Mouse (Mus musculus): ENCODE results near the gene Actg1.
A peak's percentile ranks its signal among the peaks of the same experiment; 100 is the strongest.
"Not testable (repeated sequence)": the region's sequence is repeated elsewhere in the genome, so short reads cannot be mapped to it uniquely, and the experiment has no call there.

The Actg1 gene

GRCm38 (mm10) chr11:120360755-120361154 is 12.4 kb upstream of the Actg1 start:
- DNase-seq (ENCODE audit: low spot score in 2 of 2), result no peak

GRCm38 (mm10) chr11:120360062-120360461 is 11.7 kb upstream of the Actg1 start:
- no peak for DNase-seq (ENCODE audit: low spot score in 2 of 2)

- DNase-seq (ENCODE audit: low spot score in 2 of 2), result no peak
These were observed 11.0 kb upstream of the Actg1 start for GRCm38 (mm10) chr11:120359391-120359790.

- peak; percentile 71 to 85 for DNase-seq (ENCODE audit: low spot score in 2 of 2)
These were observed 9.6 kb upstream of the Actg1 start for GRCm38 (mm10) chr11:120357791-120358401.

- DNase-seq (ENCODE audit: low spot score in 2 of 2), result no peak
These were observed 8.6 kb upstream of the Actg1 start for GRCm38 (mm10) chr11:120356900-120357299.

GRCm38 (mm10) chr11:120356319-120356840 is 8.0 kb upstream of the Actg1 start:
- no peak for DNase-seq (ENCODE audit: low spot score in 2 of 2)

GRCm38 (mm10) chr11:120355277-120356039 is 7.1 kb upstream of the Actg1 start:
- DNase-seq (ENCODE audit: low spot score in 2 of 2), result no peak

GRCm38 (mm10) chr11:120354304-120355276 is 6.2 kb upstream of the Actg1 start:
- no peak for DNase-seq (ENCODE audit: low spot score in 2 of 2)

- DNase-seq (ENCODE audit: low spot score in 2 of 2), result no peak
These were observed 5.4 kb upstream of the Actg1 start for GRCm38 (mm10) chr11:120353500-120354303.

- no peak for DNase-seq (ENCODE audit: low spot score in 2 of 2)
These were observed 4.4 kb upstream of the Actg1 start for GRCm38 (mm10) chr11:120352571-120353290.

GRCm38 (mm10) chr11:120352093-120352350 is 3.7 kb upstream of the Actg1 start:
- not testable (repeated sequence) for DNase-seq (ENCODE audit: low spot score in 2 of 2)

GRCm38 (mm10) chr11:120351250-120352092 is 3.1 kb upstream of the Actg1 start:
- no peak for DNase-seq (ENCODE audit: low spot score in 2 of 2)

- DNase-seq (ENCODE audit: low spot score in 2 of 2), result no peak
These were observed 2.4 kb upstream of the Actg1 start for GRCm38 (mm10) chr11:120350711-120351110.

GRCm38 (mm10) chr11:120349986-120350702 is 1.8 kb upstream of the Actg1 start:
- DNase-seq (ENCODE audit: low spot score in 2 of 2), result peak; percentile 67 to 77

- peak in 1 of 2 experiments; percentile 47 for DNase-seq (ENCODE audit: low spot score in 2 of 2)
These were observed 1.1 kb upstream of the Actg1 start for GRCm38 (mm10) chr11:120349371-120349985.

GRCm38 (mm10) chr11:120348684-120349370 is 485 bp upstream of the Actg1 start:
- peak in 1 of 2 experiments; percentile 46 for DNase-seq (ENCODE audit: low spot score in 2 of 2)

- DNase-seq (ENCODE audit: low spot score in 2 of 2), result no peak
These were observed 1.0 kb downstream of the Actg1 start for GRCm38 (mm10) chr11:120347301-120347700.
